Mouse (Mus musculus) WW6 (cell line): ENCODE measurements around the gene Ppp4r3a.
"Not testable (repeated sequence)": the region's sequence is repeated elsewhere in the genome, so short reads cannot be mapped to it uniquely, and the experiment has no call there.

Experiments
- DNase-seq: peaks from one replicate; pipeline ENCODE4 v3.0.0-alpha.2; 2013; ENCODE audit warnings: low read depth, low spot score

Gene Ppp4r3a

GRCm38 (mm10) chr12:101028954-101029731 lies 54.4 kb downstream of the Ppp4r3a start, which contains the start of gene Ccdc88c:
TSS of gene Ccdc88c (minus strand) at chr12:101029056.
- DNase-seq = peak; percentile 76

- DNase-seq = no peak
These were observed 55.1 kb downstream of the Ppp4r3a start for GRCm38 (mm10) chr12:101028247-101028953.

GRCm38 (mm10) chr12:101027451-101028246 lies 55.9 kb downstream of the Ppp4r3a start:
- DNase-seq = no peak

GRCm38 (mm10) chr12:101026946-101027345 lies 56.6 kb downstream of the Ppp4r3a start:
- DNase-seq = no peak

DNA sequence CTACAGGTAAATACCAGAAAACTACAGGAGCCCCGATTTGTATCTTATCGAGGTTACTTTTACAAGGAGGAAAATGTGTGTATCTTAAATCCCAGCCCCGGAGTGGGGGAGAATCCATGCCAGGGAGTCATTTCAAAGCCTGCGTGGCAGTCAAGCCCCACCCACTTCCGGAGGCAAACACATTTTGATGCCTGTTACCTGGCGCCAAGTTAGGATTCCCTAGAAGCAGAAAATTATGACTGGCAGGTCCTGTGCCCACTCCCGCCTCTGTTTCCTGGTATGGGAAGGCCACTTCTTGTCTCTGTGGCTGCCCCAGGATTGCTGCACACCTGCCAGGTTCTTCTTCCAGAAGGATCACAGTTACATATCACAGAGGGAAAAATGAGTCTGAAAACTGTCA lies 57.0 kb downstream of the Ppp4r3a start:
- DNase-seq = no peak

DNA sequence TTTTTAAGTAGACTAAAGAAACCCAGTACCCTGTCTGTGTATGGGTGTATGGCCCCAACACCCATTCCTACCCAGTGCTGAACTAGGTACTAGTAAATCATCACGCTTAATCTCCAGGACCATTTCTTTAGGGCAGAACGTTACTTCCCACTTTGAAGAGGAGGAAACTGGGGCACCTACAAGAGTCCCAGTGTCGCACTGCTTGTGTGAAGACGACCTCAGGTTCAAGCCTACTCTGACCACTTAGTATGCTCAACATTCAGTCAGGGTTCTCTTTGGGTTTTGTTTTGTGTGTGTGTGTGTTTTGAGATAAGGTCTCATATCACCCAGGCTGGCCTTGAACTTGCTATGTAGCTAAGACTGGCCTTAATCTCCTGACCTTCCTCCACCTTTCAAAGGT lies 57.5 kb downstream of the Ppp4r3a start:
- DNase-seq = no peak

DNA sequence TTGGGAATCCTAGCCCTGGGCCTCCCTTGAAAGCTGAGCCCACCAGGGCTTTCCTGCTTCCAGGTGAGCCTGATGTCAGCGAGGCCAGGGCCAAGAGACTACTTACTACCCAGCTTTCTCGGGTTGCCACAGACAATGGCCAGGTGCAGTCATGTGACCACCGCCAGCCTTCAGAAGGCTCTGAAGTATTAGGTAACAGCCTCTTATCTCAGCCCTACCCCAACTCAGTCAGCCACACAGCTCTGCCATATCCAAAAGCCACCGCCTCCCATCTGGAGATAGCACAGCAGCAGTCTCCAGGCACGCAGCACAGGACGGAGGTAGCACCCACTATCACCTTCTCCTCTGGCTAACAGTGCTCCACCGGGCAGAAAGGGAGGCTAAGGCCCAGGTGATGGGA lies 58.1 kb downstream of the Ppp4r3a start:
- no peak for DNase-seq

DNA sequence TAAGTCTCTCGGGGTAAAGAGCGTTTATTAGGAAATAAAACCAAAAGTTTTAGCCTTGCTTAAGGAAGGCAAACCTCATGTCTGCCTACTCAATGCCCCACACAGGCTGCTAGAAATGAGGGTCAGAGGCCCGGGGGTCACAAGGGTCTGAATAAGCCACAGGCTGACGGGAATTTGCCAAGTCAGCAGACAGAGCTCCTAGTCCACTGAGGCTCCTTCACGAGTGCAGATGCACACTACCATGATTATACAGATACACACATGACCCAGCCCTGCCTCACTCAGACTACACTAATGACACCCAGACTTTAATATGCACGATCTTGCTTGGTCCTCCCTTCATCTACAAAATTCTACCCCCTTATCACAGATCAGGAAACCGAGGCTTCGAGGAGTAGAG lies 58.7 kb downstream of the Ppp4r3a start:
- no peak for DNase-seq

- DNase-seq = no peak
These were observed 60.4 kb downstream of the Ppp4r3a start for GRCm38 (mm10) chr12:101023143-101023542.

DNA sequence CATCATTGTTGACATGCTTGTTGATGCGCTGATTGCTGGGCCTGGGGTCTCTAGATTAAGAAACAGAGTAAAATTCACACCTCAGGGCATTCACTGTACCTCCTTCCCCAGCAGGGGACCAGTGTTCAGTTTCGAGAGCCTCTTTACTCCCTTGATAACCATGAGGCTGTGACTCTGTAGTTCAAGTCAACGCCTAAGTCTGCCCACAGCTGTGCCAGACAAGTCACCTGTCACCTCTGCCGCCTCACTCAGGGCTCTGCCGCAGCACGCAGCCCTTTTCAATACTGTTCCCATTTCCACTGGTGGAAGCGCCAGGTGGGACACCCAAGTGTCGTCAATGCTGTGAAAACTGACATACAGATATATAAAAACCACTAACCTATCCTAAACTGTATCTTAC lies 61.1 kb downstream of the Ppp4r3a start:
- no peak for DNase-seq

DNA sequence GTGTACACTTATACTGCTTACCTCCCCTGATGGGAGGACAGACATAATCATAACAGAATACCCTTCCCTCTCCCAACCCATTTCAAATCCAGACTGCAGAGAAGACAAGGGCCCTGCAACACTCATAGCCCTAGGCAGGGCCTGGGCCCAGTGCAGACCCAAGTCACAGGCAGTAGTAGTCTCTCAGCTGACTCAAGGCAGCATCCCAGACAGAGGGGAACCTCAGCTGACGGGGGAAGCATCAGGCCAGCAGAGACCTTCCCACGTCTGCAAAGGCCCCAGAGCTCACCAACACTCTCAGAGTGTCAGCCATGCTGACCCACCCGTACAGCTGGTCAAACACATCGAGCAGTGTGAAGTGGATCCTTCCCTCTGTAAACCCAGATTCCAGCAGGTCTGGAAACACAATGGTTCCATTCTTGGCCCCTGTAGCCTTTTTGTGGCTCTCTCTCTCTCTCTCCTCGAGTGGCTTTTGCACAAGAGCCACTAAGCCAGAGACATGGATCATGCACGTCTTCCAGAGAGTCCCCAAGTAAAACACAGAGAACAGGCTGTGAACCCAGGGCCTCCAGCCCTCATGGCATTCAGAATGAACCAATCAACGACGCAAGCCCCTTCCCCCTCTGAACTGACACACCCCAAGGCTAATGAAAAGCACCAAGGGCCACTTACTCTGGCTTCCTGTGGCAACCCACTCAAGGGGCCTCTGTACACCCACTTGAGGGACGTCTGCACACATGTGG lies 61.8 kb downstream of the Ppp4r3a start:
- DNase-seq = no peak

DNA sequence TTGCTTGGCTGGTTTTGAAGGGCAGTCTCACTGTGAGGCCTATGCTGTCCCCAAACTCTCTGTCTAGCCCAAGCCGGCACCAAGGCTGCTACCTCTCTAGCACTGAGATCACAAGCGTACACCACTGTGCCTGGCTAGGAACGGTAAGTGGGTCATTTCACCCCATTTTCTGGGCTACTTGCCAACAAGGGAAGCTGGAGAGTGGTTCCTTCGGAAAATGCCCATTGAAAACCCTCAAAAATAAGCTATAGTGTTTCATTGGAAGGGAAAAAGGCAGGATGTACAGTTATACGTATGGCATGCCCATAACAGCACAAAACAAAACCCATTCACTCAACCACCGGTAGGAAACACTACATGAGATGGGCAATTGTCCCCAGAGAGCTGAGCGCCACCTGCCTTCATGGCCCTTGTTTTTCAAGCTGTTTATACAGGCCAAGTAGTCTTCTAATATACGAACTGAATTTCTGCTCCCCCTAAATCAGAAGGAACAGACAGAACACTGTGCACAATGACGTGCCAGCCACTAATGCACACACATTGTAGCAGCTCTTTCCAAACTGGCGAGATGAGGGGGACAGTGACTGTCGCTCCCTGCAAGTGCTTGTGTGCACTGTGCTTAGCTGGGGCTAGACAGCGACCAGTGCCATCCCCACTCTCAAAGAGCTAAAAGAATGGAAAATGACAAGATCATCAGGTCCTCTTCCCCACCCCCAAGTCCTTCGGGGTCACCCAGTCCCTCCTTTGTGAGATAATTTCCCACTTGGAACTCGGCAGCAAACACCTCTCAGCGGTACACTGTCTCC lies 63.1 kb downstream of the Ppp4r3a start:
- DNase-seq = no peak

GRCm38 (mm10) chr12:101019443-101019842 lies 64.1 kb downstream of the Ppp4r3a start:
- DNase-seq = no peak

DNA sequence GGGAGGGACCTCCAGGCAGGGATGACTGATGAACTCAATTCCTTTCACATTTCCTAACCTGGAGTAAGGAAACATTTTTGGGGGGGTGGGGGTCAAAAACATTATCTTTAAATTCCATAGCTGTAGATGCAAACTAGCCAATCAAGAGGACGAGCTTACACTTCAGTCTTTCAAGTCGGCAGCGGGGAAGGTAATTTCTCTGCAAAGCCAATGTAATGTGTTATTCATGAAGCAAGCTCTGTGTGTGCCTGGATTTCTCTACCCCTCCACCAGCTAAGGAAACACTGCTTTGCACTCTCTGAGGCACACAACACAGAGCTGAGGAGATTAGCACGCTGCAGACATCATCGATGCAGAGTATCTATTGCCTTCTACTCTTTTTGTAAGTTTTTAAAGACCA lies 64.5 kb downstream of the Ppp4r3a start:
- DNase-seq = no peak

DNA sequence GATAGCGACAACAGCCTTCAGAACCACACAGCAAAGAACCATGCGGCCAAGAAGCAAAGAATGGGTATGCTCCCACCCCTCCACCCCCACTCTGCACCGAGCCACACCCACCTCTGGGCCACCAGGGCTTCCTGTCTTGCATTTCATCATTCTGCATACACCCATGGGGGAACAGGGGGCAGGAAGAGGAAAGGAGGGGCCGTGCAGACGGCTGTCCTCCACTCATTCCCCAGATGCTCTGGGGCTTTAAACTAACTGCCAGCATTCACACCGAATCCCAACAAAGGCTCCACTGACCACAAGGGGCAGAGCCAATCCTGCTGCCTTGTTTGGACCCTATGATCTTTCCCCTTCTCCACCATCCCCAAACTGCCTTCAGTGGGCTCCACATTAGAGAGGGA lies 65.5 kb downstream of the Ppp4r3a start:
- no peak for DNase-seq

- peak; percentile 58 for DNase-seq
These were observed 67.0 kb downstream of the Ppp4r3a start for GRCm38 (mm10) chr12:101016412-101016928.

GRCm38 (mm10) chr12:101015926-101016325 lies 67.6 kb downstream of the Ppp4r3a start:
- no peak for DNase-seq

GRCm38 (mm10) chr12:101015165-101015560 lies 68.3 kb downstream of the Ppp4r3a start:
- no peak for DNase-seq

DNA sequence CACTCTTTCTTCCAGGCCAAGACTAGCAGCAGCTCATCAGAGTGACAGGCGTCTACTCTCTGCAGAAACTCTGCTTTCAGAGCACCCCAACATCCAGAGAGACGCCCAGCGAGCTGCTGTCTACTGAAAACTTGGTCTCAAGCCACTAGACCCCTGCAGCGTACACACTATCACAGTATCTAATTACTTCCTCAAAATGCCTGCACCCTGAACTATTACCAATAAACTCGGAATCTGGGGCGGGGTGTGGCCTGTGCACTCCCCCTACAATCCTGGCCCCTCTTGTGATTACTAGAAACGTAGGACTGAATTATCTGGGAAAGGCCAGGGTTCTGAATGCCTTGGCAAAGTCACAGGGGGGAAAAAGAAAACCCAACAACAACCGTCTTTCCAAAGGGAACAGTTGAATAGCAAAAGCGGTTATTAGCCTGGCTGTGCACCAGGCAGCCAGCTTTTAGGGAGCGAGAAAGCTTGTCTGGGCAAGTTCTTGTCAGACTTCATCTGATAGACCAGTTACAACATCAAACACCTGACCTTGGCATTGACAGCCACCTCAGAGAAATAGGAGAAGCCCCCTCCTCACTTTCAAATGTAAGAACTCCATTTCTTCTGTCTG lies 68.8 kb downstream of the Ppp4r3a start:
- DNase-seq = no peak

- DNase-seq = not testable (repeated sequence)
These were observed 69.8 kb downstream of the Ppp4r3a start for GRCm38 (mm10) chr12:101013668-101014067.
